Mouse (Mus musculus): ENCODE data around the gene Mea1. TPM values are rescaled to one million over a fixed set of nuclear protein-coding genes. Genes with fewer than 3 reads are reported as not detected.

Mea1 gene
- polyA plus RNA-seq, 1 experiment from 2014 or later = 116 TPM

- Histone ChIP-seq H3K9me3 (replicated peaks) (no peaks in the 10 kb centered on the region), H3K36me3 (peaks cover 26% of the 10 kb centered on the region), H3K9ac (no peak overlapping the region), H3K4me3 (no peak overlapping the region), H3K27ac (ENCODE audit: poor library complexity, severe bottlenecking) (no peak overlapping the region), H3K4me2 (no peak overlapping the region), H3K27me3 (replicated peaks) (no peaks in the 10 kb centered on the region), H3K4me1 (replicated peaks) (peaks cover 13% of the 10 kb centered on the region; the same call in 1 of the 2 replicates)
- no peak for ATAC-seq (ENCODE audit: insufficient number of reproducible peaks, low FRiP score)
- whole genome bisulfite sequencing = 81% methylated on average over 2 of the region's 2 CpGs
Measured at GRCm38 (mm10) chr17:46691390-46691789, 12.8 kb downstream of the Mea1 start.

- no peak overlapping the region for H3K4me3 ChIP-seq
- no peaks in the 10 kb centered on the region for H3K9me3 ChIP-seq (replicated peaks)
- no peak for ATAC-seq (ENCODE audit: insufficient number of reproducible peaks, low FRiP score)
- H3K9ac ChIP-seq = no peak overlapping the region
- H3K36me3 ChIP-seq = peaks cover 31% of the 10 kb centered on the region
- no peak overlapping the region for H3K4me2 ChIP-seq
- H3K4me1 ChIP-seq (replicated peaks) = peaks cover 14% of the 10 kb centered on the region; the same call in 1 of the 2 replicates
- 93% methylated on average over 1 of the region's 1 CpGs for WGBS
- H3K27me3 ChIP-seq (replicated peaks) = no peaks in the 10 kb centered on the region
- H3K27ac ChIP-seq (ENCODE audit: poor library complexity, severe bottlenecking) = no peak overlapping the region
Measured at GRCm38 (mm10) chr17:46694517-46695063, 16.0 kb downstream of the Mea1 start.

- Histone ChIP-seq H3K9ac (0 out of 2 replicates have a peak overlapping the region, but pooled peaks have one; percentile 13), H3K36me3 (peaks cover 23% of the 10 kb centered on the region), H3K4me1 (replicated peaks) (peaks cover 30% of the 10 kb centered on the region), H3K4me2 (no peak overlapping the region), H3K27ac (ENCODE audit: poor library complexity, severe bottlenecking) (no peak overlapping the region), H3K27me3 (replicated peaks) (no peaks in the 10 kb centered on the region), H3K9me3 (replicated peaks) (no peaks in the 10 kb centered on the region), H3K4me3 (no peak overlapping the region)
- WGBS = 83% methylated on average over 6 of the region's 6 CpGs
- ATAC-seq (ENCODE audit: insufficient number of reproducible peaks, low FRiP score) = no peak
Measured at GRCm38 (mm10) chr17:46698515-46698914, 19.9 kb downstream of the Mea1 start.

- 75% methylated on average over 5 of the region's 5 CpGs for WGBS
- H3K4me3 ChIP-seq = no peak overlapping the region
- ATAC-seq (ENCODE audit: insufficient number of reproducible peaks, low FRiP score) = no peak
- peaks cover 22% of the 10 kb centered on the region for H3K36me3 ChIP-seq
- no peak overlapping the region for H3K9ac ChIP-seq
- H3K4me1 ChIP-seq (replicated peaks) = peaks cover 37% of the 10 kb centered on the region
- H3K27ac ChIP-seq (ENCODE audit: poor library complexity, severe bottlenecking) = no peak overlapping the region
- H3K27me3 ChIP-seq (replicated peaks) = no peaks in the 10 kb centered on the region
- no peak overlapping the region for H3K4me2 ChIP-seq
- H3K9me3 ChIP-seq (replicated peaks) = no peaks in the 10 kb centered on the region
Measured at GRCm38 (mm10) chr17:46699245-46699644, 20.7 kb downstream of the Mea1 start.

GRCm38 (mm10) chr17:46699912-46700311 lies 21.3 kb downstream of the Mea1 start:
- H3K9me3 ChIP-seq (replicated peaks) = no peaks in the 10 kb centered on the region
- no peaks in the 10 kb centered on the region for H3K27me3 ChIP-seq (replicated peaks)
- ATAC-seq (ENCODE audit: insufficient number of reproducible peaks, low FRiP score) = no peak
- H3K27ac ChIP-seq (ENCODE audit: poor library complexity, severe bottlenecking) = no peak overlapping the region
- no peak overlapping the region for H3K9ac ChIP-seq
- 84% methylated on average over 3 of the region's 3 CpGs for WGBS
- H3K4me2 ChIP-seq = no peak overlapping the region
- no peak overlapping the region for H3K4me3 ChIP-seq
- peaks cover 22% of the 10 kb centered on the region for H3K36me3 ChIP-seq
- peaks cover 37% of the 10 kb centered on the region for H3K4me1 ChIP-seq (replicated peaks)

- Histone ChIP-seq H3K4me2 (no peak overlapping the region), H3K9me3 (replicated peaks) (no peaks in the 10 kb centered on the region), H3K4me3 (no peak overlapping the region), H3K27me3 (replicated peaks) (no peaks in the 10 kb centered on the region), H3K36me3 (peaks cover 22% of the 10 kb centered on the region), H3K27ac (ENCODE audit: poor library complexity, severe bottlenecking) (no peak overlapping the region), H3K9ac (peak overlapping the region; percentile 11; the same call in 1 of the 2 replicates), H3K4me1 (replicated peaks) (peaks cover 41% of the 10 kb centered on the region)
- 80% methylated on average over 12 of the region's 12 CpGs for WGBS
- no peak for ATAC-seq (ENCODE audit: insufficient number of reproducible peaks, low FRiP score)
Measured at GRCm38 (mm10) chr17:46701489-46701888, 22.9 kb downstream of the Mea1 start.

- Histone ChIP-seq H3K4me1 (replicated peaks) (peaks cover 41% of the 10 kb centered on the region), H3K9me3 (replicated peaks) (no peaks in the 10 kb centered on the region), H3K4me2 (no peak overlapping the region), H3K9ac (peak overlapping the region; percentile 11; the same call in 1 of the 2 replicates), H3K27ac (ENCODE audit: poor library complexity, severe bottlenecking) (no peak overlapping the region), H3K27me3 (replicated peaks) (no peaks in the 10 kb centered on the region), H3K4me3 (no peak overlapping the region), H3K36me3 (peaks cover 22% of the 10 kb centered on the region)
- no peak for ATAC-seq (ENCODE audit: insufficient number of reproducible peaks, low FRiP score)
- 81% methylated on average over 12 of the region's 12 CpGs for WGBS
Measured at GRCm38 (mm10) chr17:46702100-46702499, 23.5 kb downstream of the Mea1 start.

- no peaks in the 10 kb centered on the region for H3K9me3 ChIP-seq (replicated peaks)
- H3K27ac ChIP-seq (ENCODE audit: poor library complexity, severe bottlenecking) = no peak overlapping the region
- H3K4me2 ChIP-seq = peak overlapping the region; percentile 94; the same call in 1 of the 2 replicates
- H3K9ac ChIP-seq = peak overlapping the region; percentile 92; the same call in 1 of the 2 replicates
- 81% methylated on average over 5 of the region's 5 CpGs for WGBS
- ATAC-seq (ENCODE audit: insufficient number of reproducible peaks, low FRiP score) = no peak
- H3K36me3 ChIP-seq = peaks cover 22% of the 10 kb centered on the region
- H3K27me3 ChIP-seq (replicated peaks) = no peaks in the 10 kb centered on the region
- peaks cover 41% of the 10 kb centered on the region for H3K4me1 ChIP-seq (replicated peaks)
- no peak overlapping the region for H3K4me3 ChIP-seq
Measured at GRCm38 (mm10) chr17:46702506-46702905, 23.9 kb downstream of the Mea1 start.

GRCm38 (mm10) chr17:46703971-46704886 lies 25.6 kb downstream of the Mea1 start:
- 4% methylated on average over 39 of the region's 41 CpGs for WGBS
- Histone ChIP-seq H3K27me3 (replicated peaks) (no peaks in the 10 kb centered on the region), H3K27ac (ENCODE audit: poor library complexity, severe bottlenecking) (peak overlapping the region; percentile 89), H3K4me1 (replicated peaks) (peaks cover 41% of the 10 kb centered on the region), H3K9ac (peak overlapping the region; percentile 92), H3K4me2 (peak overlapping the region; percentile 94), H3K4me3 (peak overlapping the region; percentile 88), H3K36me3 (peaks cover 7% of the 10 kb centered on the region), H3K9me3 (replicated peaks) (no peaks in the 10 kb centered on the region)
- peak; percentile 79 for ATAC-seq (ENCODE audit: insufficient number of reproducible peaks, low FRiP score)

- no peaks in the 10 kb centered on the region for H3K36me3 ChIP-seq
- H3K27me3 ChIP-seq (replicated peaks) = no peaks in the 10 kb centered on the region
- H3K4me2 ChIP-seq = peak within 1 kb of the TSS; percentile 94
- peaks cover 41% of the 10 kb centered on the region for H3K4me1 ChIP-seq (replicated peaks)
- peak within 1 kb of the TSS; percentile 92 for H3K9ac ChIP-seq
- no peaks in the 10 kb centered on the region for H3K9me3 ChIP-seq (replicated peaks)
- H3K4me3 ChIP-seq = peak within 1 kb of the TSS; percentile 88
- peak; percentile 94 for ATAC-seq (ENCODE audit: insufficient number of reproducible peaks, low FRiP score)
- peak within 1 kb of the TSS; percentile 89 for H3K27ac ChIP-seq (ENCODE audit: poor library complexity, severe bottlenecking)
- 1% methylated on average over 48 of the region's 48 CpGs for WGBS
Measured at GRCm38 (mm10) chr17:46704887-46705835, 26.6 kb downstream of the Mea1 start, which contains the start of gene Ppp2r5d. Gene Ppp2r5d (minus strand): TSS chr17:46705111.

Data from heart, embryonic 12.5 days (tissue).